Mouse (Mus musculus) liver, adult (tissue): ENCODE measurements at regions not wholly inside any gene's neighbourhood (a gene's known extent, or its start where the extent isn't known, plus 50 kb on each side); places are given as distances from the start of the nearest gene placed in this dataset.

Source experiments
- GATA4 ChIP-seq: IDR thresholded peaks from 2 replicates; pipeline ENCODE4 v1.6.1; 2014; ENCODE audit warnings: mild to moderate bottlenecking, low read length; ENCODE audit not compliant: insufficient replicate concordance

DNA sequence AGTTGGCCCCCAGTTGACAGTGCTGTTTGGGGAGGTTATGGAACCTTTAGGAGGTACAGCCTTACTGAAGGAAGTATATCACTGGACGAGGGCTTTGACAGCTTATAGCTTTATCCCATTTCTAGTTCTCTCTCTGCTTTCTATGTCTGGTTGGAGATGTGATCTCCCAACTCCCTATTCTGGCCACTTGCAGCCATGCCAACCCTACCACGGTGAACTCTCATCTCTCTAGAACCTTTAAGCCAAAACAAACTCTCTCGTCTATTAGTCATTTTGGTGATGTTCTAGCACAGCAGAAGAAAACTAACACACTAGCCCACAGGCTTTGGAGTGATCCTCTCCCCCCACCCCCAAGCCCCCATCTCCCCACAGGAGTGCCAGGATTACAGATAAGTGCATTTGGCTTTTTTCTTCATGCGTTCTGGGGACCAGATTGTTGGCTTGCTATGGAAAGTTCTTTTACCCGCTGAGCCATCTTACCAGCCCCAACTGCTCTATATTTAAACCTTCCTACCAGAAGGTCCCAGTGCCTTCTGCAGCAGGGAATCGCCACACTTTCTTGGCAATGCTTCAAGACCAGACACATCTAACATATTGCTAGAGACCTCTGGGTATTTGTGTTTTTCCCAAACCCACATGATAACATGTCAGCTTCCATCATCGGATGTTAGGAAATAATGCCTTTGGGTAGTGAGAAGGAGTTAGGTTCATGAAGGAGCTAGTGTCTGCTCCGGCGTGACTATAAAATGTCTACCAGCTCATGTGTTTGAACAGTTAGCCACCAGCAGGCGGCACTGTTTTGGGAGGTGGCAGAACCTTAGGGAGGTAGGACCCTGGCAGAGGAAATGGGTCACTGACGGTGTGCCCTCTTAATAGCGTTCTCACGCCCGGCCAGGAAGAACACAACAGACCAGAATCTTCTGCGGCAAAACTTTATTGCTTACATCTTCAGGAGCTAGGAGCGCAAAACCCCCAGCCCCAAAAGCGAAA is 272.1 kb downstream of the Gm49356 start:
- TF ChIP-seq GATA4, result no peak

DNA sequence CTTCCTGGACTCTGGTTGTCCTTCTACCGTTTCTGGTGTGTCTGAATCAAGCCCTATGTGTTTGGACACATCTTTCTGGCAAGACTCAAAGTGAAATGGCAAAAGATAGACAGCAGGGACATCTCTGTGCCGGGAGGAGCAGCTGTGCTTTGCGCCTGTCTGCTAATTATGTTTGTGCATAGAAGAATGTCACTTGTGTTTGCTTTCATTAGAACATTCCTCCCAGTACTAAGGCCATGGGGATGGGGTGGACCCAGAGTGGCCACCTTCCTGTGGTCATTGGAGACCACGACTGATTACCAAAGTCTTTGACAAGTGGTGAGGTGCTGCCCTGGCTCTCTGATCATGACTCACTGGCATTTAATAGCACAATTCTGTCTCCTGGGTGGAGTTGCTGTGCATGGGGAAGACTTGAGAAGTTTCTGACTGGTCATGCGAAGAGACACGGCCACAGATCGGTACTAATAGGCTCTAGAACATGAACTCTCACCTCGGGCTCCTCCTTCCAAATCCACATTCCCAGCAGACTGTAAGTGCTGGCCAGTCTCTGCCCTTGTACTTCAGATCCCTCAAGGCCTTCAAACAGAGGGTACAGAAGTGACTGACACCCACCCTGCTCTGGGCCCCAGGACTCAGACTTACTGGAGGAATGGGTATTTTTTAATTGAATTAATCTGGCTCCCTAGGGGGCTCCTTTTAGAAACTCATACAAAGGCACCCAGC is 279.0 kb downstream of the Gm49356 start:
- TF ChIP-seq GATA4, result no peak

DNA sequence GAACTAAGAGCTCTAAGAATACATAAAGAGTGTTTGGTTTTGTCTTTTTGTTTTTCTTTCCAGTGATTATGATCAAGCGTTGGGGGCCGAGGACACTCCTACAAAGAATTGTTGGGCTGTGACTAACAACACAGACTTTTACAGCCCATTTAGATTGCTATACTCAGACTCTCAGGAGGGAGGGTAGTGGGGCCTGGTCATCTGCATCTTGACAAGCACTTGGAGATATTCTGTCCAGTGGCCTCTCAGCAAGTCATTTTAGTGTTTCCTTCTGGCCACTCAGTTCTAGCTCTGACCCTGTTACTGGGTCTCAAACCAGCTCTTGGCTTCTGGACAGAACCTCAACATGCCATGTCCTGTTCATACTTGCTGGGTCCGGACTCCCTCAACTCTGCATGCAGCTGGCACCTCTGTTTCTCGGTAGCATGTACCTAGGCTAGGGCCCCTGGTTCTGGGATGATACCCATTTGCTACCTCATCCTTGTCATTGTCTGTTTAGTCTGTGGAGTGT is 279.6 kb downstream of the Gm49356 start:
- TF ChIP-seq GATA4, result no peak

DNA sequence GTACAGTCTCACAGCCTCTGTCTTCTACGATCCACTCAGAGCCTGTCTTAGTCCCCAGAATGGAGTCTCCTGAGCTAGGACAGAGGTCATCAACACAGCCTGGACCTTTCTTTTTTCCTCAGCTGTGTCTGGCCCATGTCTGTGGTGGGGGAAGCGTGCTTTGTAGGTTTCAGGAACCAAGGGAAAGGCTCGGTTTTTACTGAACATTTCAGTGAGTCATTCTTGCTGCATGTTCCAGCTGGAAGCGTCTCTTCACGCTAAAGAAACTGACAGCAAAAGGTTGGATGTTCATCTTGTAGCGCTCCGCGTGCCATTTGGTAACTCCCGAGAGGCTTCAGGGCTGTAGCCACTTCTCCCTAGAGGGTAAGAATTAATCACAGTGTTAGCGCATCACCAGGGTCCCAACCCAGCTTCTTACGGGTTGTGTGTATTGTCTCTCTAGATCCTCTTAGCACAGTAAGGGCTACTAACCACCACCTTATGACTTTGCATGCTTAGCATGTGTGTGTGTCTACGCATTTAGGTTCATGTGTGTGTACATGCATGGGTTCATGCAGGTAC is 280.2 kb downstream of the Gm49356 start:
- TF ChIP-seq GATA4, result no peak

DNA sequence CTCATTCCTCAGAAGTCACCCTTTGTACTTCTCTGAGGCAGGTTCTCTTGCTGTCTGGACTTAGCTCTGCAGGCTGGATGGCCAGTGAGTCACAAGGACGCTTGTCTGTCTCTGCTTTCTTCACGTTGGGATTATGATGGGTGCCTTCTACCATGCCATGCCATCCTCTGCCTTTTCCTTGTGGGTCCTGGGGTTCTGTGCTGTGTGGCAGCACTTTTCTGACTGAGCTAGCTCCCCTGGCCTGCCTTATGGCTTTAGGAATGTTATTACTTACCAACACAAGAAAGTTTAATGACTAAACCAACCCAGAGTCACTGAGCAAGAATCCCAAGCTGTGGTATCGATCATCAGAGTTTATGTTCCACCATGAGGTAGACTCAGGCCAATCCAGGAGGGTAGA is 280.7 kb downstream of the Gm49356 start:
- TF ChIP-seq GATA4, result no peak

DNA sequence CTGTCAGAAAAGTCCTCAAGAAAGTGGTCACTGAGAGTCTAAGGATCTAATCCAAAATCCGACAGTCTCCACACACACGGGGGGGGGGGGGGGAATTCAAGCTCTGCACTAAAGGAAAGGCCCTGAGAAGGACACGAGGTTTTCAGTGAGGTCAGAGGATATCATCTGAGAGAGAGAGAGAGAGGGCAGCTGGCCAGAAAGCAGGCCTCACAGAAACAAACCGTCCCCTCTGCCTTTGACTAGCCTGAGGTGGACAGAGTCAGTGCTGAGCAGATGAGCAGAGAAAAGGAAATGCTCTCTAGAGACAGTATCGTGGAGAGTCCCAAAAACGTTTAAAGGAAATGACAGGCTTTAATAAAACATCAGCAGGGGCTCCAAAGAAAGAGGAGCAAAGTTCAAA is 282.0 kb downstream of the Gm49356 start:
- TF ChIP-seq GATA4, result peak; percentile 78; the same call in 1 of the 2 replicates

DNA sequence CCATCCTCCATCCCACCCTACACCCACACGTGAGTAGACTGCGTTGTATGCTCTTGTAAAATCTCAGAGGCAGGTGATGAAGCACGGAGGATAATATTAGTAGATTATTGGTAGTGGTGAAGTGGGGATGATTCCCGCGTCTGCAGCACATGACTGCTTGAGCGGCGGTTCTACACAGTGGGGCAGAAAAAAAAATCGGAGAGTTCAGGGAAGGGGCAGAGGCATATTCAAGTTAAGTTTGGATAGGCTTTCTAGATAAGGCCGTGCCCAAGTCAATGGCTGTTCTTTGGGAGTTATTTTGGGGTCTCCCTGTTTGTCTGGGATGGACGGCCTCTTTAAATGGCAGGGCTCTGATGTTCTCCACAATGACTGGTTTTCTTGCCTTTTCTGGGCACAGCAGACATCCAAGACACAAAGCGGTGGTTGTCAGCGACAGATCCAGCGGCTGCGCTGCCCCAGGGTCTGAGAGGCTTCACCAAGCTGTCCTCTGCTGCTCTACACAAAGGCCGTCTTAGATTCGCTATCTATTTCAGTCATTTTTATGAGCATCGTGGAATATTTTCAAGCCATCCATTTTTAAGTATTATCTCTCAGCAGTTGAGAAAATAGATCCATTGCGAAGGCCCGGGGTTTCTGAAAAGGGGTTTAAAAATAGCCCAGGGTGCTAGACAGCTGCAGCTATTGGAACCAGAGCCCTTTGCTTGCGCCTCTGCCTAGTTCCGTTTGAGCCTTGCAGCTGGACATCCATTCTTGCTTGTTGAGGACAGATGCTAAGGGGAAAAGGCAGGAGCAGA is 284.6 kb downstream of the Gm49356 start:
- no peak for TF ChIP-seq GATA4

DNA sequence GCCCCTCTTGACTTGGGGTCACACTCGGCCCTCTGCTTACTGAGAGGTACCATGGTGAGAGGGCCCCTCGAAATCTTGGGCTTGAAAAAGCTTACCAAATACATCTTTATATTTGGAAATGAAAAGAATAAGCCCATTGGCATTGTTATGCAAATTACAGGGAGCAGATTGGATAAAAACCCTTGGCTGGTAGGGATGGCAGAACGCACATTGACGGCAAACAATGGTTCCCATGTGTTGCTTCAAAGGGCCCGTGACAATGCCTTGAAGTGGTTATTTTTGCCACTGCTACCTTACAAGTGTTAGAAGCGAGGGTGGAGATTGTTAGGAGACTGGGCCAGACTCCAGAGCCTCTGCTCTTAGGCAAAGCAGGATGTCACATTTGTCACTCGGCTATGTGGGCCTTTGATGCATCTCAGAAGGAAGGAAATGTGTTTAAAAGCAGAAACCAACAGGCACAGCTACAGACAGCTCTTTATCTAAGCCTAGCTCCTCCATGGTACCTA is 285.2 kb downstream of the Gm49356 start:
- 0 out of 2 replicates have a peak, but pooled peaks have one; percentile 10 for TF ChIP-seq GATA4

DNA sequence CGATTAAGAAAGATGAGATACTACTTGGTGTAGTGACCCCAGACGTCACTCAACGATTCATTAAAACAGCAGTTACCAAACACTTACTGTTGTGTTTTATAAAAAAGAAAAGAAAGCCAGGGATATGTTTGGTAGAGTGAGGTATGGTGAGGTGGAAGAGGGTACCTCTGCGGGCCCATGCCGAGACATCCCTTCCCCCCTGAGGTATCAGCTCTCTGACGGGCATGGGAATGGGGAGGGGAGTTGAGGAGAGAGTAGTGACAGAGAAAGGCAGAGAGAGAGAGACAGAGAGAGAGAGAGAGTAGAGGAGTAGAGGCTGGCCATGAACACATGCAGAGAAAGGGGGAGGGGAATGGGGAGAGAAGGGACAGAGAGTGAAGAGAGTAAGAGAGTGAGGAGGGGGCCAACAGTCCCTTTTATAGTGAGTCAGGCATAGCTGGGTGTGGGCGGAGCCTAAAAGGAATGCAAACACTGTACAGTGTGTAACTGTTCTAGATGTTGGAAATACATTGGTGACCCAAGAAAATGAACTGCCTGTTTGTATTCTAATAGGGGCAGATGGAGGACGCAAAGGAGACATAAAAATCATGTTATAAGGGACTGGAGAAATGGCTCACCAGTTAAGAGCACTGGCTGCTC is 285.9 kb downstream of the Gm49356 start:
- TF ChIP-seq GATA4, result no peak

DNA sequence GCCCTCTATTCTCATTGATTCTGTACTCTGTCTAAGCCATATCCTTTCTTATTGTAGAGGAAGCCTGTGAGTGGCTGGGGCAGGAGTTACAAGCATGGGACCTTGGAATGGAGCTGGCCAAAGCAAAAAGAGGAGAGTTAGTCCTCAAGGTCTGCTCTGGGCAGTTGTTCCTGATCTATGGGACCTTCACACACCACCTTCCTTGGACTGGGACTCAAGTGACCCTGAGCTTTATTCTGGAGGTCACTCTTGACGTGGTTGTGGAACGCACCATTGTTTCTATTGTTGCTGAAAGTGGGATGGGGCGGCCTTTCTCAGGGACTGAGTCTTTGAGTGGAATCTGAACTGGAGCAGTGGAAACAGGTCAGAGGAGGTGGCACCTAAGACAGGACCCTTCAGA is 291.0 kb downstream of the Gm49356 start:
- no peak for TF ChIP-seq GATA4

DNA sequence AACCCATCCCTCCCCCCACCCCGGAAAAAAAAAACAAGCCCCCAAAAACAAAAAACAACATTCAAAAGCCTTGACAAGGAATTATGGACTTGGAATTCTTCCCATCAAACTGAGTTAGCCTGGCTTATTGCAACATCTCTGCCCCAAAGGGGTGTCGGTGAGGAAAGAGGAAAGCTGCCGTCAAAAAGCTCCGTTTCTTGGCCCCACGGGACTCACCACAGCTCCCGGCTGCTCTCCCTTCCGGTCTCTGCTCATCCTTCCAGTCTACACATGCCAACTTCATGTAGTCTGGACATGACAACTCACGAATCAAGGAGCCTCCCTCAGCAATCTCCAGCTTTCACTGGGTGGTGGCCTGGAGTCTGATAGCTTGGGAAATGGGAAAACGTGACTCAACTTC is 295.4 kb downstream of the Gm49356 start:
- no peak for TF ChIP-seq GATA4

DNA sequence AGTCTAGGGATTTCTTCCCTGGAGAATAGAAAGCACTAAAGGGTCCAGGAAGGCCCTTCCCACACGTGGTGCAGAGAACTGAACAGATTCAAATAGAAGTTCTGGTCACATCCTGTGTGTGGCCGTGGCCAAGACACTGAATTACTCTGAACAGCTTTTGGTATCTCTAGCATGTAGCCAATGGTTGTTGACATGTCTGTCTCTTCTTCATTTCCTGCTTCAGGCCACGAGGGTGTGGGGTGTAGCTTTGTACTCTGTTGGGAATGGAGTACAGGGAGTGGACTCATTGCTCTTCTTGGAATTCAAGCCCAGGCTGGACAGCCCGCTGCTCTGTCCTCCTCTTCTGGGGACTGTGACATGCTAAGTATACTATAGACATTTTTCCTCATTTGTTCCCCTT is 298.5 kb downstream of the Gm49356 start:
- TF ChIP-seq GATA4, result no peak

DNA sequence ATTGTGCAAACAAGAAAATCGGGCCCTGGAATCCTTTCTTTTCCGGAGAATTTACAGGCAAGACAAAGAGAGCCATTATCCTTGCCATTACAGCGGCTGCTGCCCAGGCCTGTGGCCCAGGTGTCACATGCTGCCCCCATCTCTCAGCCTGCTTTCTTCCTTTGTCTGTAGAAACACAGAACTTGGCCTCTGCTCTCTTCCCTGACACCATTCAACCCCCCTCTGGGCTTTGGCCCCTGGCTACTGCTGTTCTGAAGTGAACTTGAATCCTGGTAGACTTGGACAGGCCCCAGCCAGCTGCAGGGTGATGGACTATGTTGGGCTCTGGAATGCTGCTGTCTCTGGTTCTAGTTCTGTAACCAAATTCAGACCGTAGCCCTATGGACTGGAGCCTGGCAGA is 299.3 kb downstream of the Gm49356 start:
- no peak for TF ChIP-seq GATA4

DNA sequence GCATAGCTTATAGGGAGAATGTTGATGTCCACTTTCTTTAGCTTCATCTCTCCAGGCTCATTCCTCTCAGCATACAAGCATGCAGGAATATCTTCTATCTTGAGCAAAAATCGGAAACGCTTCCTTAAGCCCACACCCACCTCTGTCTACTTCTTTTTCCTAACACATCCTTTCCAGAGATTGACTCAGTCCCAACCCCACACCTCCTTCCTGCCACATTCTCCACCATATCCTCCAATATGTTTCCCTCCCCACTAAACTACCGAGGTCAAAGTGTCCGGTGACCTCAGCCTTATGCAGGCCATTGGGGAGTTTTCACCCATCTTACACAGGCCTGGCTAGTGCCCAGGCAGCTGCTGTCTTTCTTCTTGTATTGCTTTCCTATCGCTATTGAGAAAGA is 301.4 kb downstream of the Gm49356 start:
- no peak for TF ChIP-seq GATA4
